In genomic region chr11:6586660-6587059, GRCm38 (mm10) we compare ENCODE assay signal across 13 mouse cellular contexts. TPM values are rescaled to one million over a fixed set of nuclear protein-coding genes. Genes with fewer than 3 reads are reported as not detected.
A peak's percentile ranks its signal among the peaks of the same experiment; 100 is the strongest.
DNase-seq lines count a peak whose midpoint lies in the region; ATAC-seq and TF ChIP-seq lines count a peak whose summit lies in the region.
"Had no signal": no experiment of that assay in that cellular context is flagged by ENCODE, and none has a peak within 500 bp of the region (broad histone marks: within the 10 kb centered on the region; RNA-seq: fewer than 3 reads in every experiment).

No protein-coding gene starts in this region.

- H3K4me3 ChIP-seq in heart, postnatal 0 days (ENCODE audit: low read depth, low read length): no peak overlapping the region
- no peak overlapping the region for H3K4me3 ChIP-seq in heart, embryonic 11.5 days (ENCODE audit: low read depth, low read length)
- no peak overlapping the region for H3K4me3 ChIP-seq in liver, embryonic 14.5 days (ENCODE audit: insufficient read depth in 1 of 2, low read depth in 2 of 2, low read length in 2 of 2)
- no peak overlapping the region for H3K4me3 ChIP-seq in forebrain, embryonic 13.5 days
- H3K4me3 ChIP-seq: neural tube, embryonic 12.5 days; stomach, embryonic 15.5 days had no signal

- 43% methylated on average over 3 of the region's 3 CpGs for WGBS in heart, postnatal 0 days
- 79% methylated on average over 3 of the region's 3 CpGs for WGBS in heart, embryonic 11.5 days (ENCODE audit: insufficient replicate concordance)
- WGBS in liver, embryonic 14.5 days (ENCODE audit: insufficient replicate concordance): 30% methylated on average over 3 of the region's 3 CpGs
- WGBS in forebrain, embryonic 13.5 days: 87% methylated on average over 3 of the region's 3 CpGs

- in situ Hi-C loops in Patski (cut with MboI; ENCODE audit: low pct_unique_long_range_greater_than_20kb): no loop called here

- no peak overlapping the region for H3K9ac ChIP-seq in heart, postnatal 0 days (replicated peaks; ENCODE audit: low read depth, low read length)
- H3K9ac ChIP-seq in heart, embryonic 11.5 days (ENCODE audit: low read depth, low read length): no peak overlapping the region
- H3K9ac ChIP-seq in liver, embryonic 14.5 days (replicated peaks): no peak overlapping the region
- H3K9ac ChIP-seq in forebrain, embryonic 13.5 days: no peak overlapping the region
- H3K9ac ChIP-seq: neural tube, embryonic 12.5 days; stomach, embryonic 15.5 days had no signal

- peak; percentile 30 for TF ChIP-seq CTCF in heart, postnatal 0 days (IDR thresholded peaks at IDR 0.05; ENCODE audit: low read depth)
- no peak for TF ChIP-seq CTCF in Patski (IDR thresholded peaks at IDR 0.05)
- TF ChIP-seq CTCF in liver, embryonic 14.5 days (IDR thresholded peaks at IDR 0.05; ENCODE audit: low read depth): peak; percentile 37

- peaks cover 37% of the 10 kb centered on the region for H3K36me3 ChIP-seq in heart, postnatal 0 days (replicated peaks; ENCODE audit: control insufficient read depth, insufficient read depth, low read length)
- H3K36me3 ChIP-seq in heart, embryonic 11.5 days (ENCODE audit: control insufficient read depth, insufficient read depth, low read length): peaks cover 23% of the 10 kb centered on the region
- H3K36me3 ChIP-seq in liver, embryonic 14.5 days (replicated peaks; ENCODE audit: control insufficient read depth, insufficient read depth, low read depth): peaks cover 12% of the 10 kb centered on the region
- peaks cover 64% of the 10 kb centered on the region for H3K36me3 ChIP-seq in forebrain, embryonic 13.5 days (ENCODE audit: poor library complexity, severe bottlenecking)

- POLR2A ChIA-PET in Patski (lab: Charles Lee): interaction anchor here (1.2 kb wide), 1 partner anchor 30 kb away, joined by 3 read pairs; no protein-coding TSS in a partner anchor

- H3K4me1 ChIP-seq in heart, postnatal 0 days (ENCODE audit: control insufficient read depth, insufficient read depth): peaks cover 6% of the 10 kb centered on the region; the same call in 1 of the 2 replicates
- peaks cover 6% of the 10 kb centered on the region for H3K4me1 ChIP-seq in heart, embryonic 11.5 days (ENCODE audit: control insufficient read depth, insufficient read depth, low read length)
- H3K4me1 ChIP-seq in liver, embryonic 14.5 days (replicated peaks; ENCODE audit: control insufficient read depth in 2 of 2, insufficient read depth in 2 of 2, low read length in 1 of 2): peaks cover 41 to 52% of the 10 kb centered on the region in 2 experiments
- no peaks in the 10 kb centered on the region for H3K4me1 ChIP-seq in forebrain, embryonic 13.5 days
- H3K4me1 ChIP-seq: neural tube, embryonic 12.5 days; stomach, embryonic 15.5 days had no signal

- CTCF ChIA-PET in Patski (lab: Charles Lee): interaction anchor here (1.5 kb wide), 1 partner anchor 18 kb away, joined by 5 read pairs; no protein-coding TSS in a partner anchor

- no peaks in the 10 kb centered on the region for H3K27me3 ChIP-seq in heart, postnatal 0 days (ENCODE audit: control insufficient read depth, insufficient read depth, low read length)
- no peaks in the 10 kb centered on the region for H3K27me3 ChIP-seq in heart, embryonic 11.5 days (ENCODE audit: control insufficient read depth, insufficient read depth, low read length)
- H3K27me3 ChIP-seq in Patski: no peaks in the 10 kb centered on the region
- H3K27me3 ChIP-seq in liver, embryonic 14.5 days (ENCODE audit: control insufficient read depth, insufficient read depth, low read length): no peaks in the 10 kb centered on the region
- H3K27me3 ChIP-seq in forebrain, embryonic 13.5 days: no peaks in the 10 kb centered on the region
- H3K27me3 ChIP-seq: neural tube, embryonic 12.5 days; stomach, embryonic 15.5 days had no signal

- H3K27ac ChIP-seq in heart, postnatal 0 days (ENCODE audit: low read depth): peak overlapping the region; percentile 0; the same call in 1 of the 2 replicates
- no peak overlapping the region for H3K27ac ChIP-seq in heart, embryonic 11.5 days (ENCODE audit: low read depth, low read length)
- H3K27ac ChIP-seq in liver, embryonic 14.5 days: peak overlapping the region; percentile 66
- H3K27ac ChIP-seq in forebrain, embryonic 13.5 days: no peak overlapping the region
- H3K27ac ChIP-seq: neural tube, embryonic 12.5 days; stomach, embryonic 15.5 days had no signal

- DNase-seq in heart, postnatal 0 days (ENCODE audit: low spot score): peak; percentile 25
- DNase-seq in A20 (ENCODE audit: low read depth, low spot score) (peak; percentile 92), Patski (ENCODE audit: low read depth, low spot score) (no peak)
- DNase-seq in liver, embryonic 14.5 days (ENCODE audit: low read depth in 3 of 3, low spot score in 3 of 3): no peak
- no peak for DNase-seq in right cerebral cortex, postnatal 4 days
- no peak for DNase-seq in cerebellum, postnatal 4 days (ENCODE audit: low spot score in 2 of 2)
- DNase-seq: cerebellum, adult 9-10 months; lung, postnatal 10 days had no signal

- H3K9me3 ChIP-seq in heart, postnatal 0 days (replicated peaks; ENCODE audit: control insufficient read depth, low read length): no peaks in the 10 kb centered on the region
- no peaks in the 10 kb centered on the region for H3K9me3 ChIP-seq in heart, embryonic 11.5 days (replicated peaks; ENCODE audit: control insufficient read depth, low read length)
- H3K9me3 ChIP-seq in liver, embryonic 14.5 days (ENCODE audit: control insufficient read depth, low read length): no peaks in the 10 kb centered on the region
- H3K9me3 ChIP-seq in forebrain, embryonic 13.5 days (replicated peaks): no peaks in the 10 kb centered on the region
- H3K9me3 ChIP-seq: neural tube, embryonic 12.5 days; stomach, embryonic 15.5 days had no signal

- no peak overlapping the region for H3K4me2 ChIP-seq in heart, postnatal 0 days (ENCODE audit: low read depth, low read length)
- no peak overlapping the region for H3K4me2 ChIP-seq in heart, embryonic 11.5 days
- H3K4me2 ChIP-seq in liver, embryonic 14.5 days (ENCODE audit: low read depth): peak overlapping the region; percentile 15; the same call in 1 of the 2 replicates
- H3K4me2 ChIP-seq in forebrain, embryonic 13.5 days: no peak overlapping the region
- H3K4me2 ChIP-seq: neural tube, embryonic 12.5 days; stomach, embryonic 15.5 days had no signal

- TF ChIP-seq EP300 in heart, postnatal 0 days (IDR thresholded peaks at IDR 0.05; ENCODE audit: low read depth): no peak
- 0 out of 2 replicates have a peak, but pooled peaks have one; percentile 12 for TF ChIP-seq EP300 in liver, embryonic 14.5 days (IDR thresholded peaks at IDR 0.05; ENCODE audit: low read depth)

- ATAC-seq in heart, postnatal 0 days (ENCODE audit: insufficient read depth, low read depth): peak; percentile 50
- no peak for ATAC-seq in heart, embryonic 11.5 days (replicated peaks; ENCODE audit: insufficient number of reproducible peaks, low FRiP score, low TSS enrichment)
- ATAC-seq in Patski: peak; percentile 15
- no peak for ATAC-seq in liver, embryonic 14.5 days (ENCODE audit: insufficient read depth)
- no peak for ATAC-seq in forebrain, embryonic 13.5 days

RNA-seq across cellular contexts. Expression of gene Nacad, which starts 19.2 kb away (rescaled TPM):
- total RNA-seq in heart, postnatal 0 days (2014; rRNA removed; ENCODE audit: low replicate concordance): 0.95 and 2.5 TPM in 2 replicates
- polyA plus RNA-seq in heart, postnatal 0 days (2015; fragmentation: Nextera tagmentation; extraction: Ambion mirVana): 1.2 TPM in 2 replicates
- 1.3 TPM in 2 replicates for polyA plus RNA-seq in heart, embryonic 11.5 days (2014; fragmentation: Nextera tagmentation; extraction: Ambion mirVana)
- polyA plus RNA-seq in Patski (2021): 20.0 TPM
- polyA plus RNA-seq in liver, embryonic 14.5 days (2012; rRNA removed): 2.3 and 4.0 TPM in 2 replicates
- 6.2 and 6.4 TPM in 2 replicates for polyA plus RNA-seq in liver, embryonic 14.5 days (2014; fragmentation: Nextera tagmentation; extraction: Ambion mirVana)
- 50.1 and 62.2 TPM in 2 replicates for polyA plus RNA-seq in forebrain, embryonic 13.5 days (2015; fragmentation: Nextera tagmentation; extraction: Ambion mirVana)

RNA-seq across cellular contexts. Expression of gene Tbrg4, which starts 39.2 kb away (rescaled TPM):
- 62.5 and 82.9 TPM in 2 replicates for total RNA-seq in heart, postnatal 0 days (2014; rRNA removed; ENCODE audit: low replicate concordance)
- 52.5 and 65.8 TPM in 2 replicates for polyA plus RNA-seq in heart, postnatal 0 days (2015; fragmentation: Nextera tagmentation; extraction: Ambion mirVana)
- polyA plus RNA-seq in heart, embryonic 11.5 days (2014; fragmentation: Nextera tagmentation; extraction: Ambion mirVana): 43.7 and 45.8 TPM in 2 replicates
- 64.3 TPM for polyA plus RNA-seq in Patski (2021)
- polyA plus RNA-seq in liver, embryonic 14.5 days (2012; rRNA removed): 55.1 and 63.6 TPM in 2 replicates
- polyA plus RNA-seq in liver, embryonic 14.5 days (2014; fragmentation: Nextera tagmentation; extraction: Ambion mirVana): 27.7 and 30.4 TPM in 2 replicates
- polyA plus RNA-seq in forebrain, embryonic 13.5 days (2015; fragmentation: Nextera tagmentation; extraction: Ambion mirVana): 32.1 and 36.5 TPM in 2 replicates

RNA-seq across cellular contexts. Expression of gene Ccm2, which starts 40.0 kb away (rescaled TPM):
- total RNA-seq in heart, postnatal 0 days (2014; rRNA removed; ENCODE audit: low replicate concordance): 54.4 and 56.9 TPM in 2 replicates
- 38.4 and 41.9 TPM in 2 replicates for polyA plus RNA-seq in heart, postnatal 0 days (2015; fragmentation: Nextera tagmentation; extraction: Ambion mirVana)
- 62.9 and 67.9 TPM in 2 replicates for polyA plus RNA-seq in heart, embryonic 11.5 days (2014; fragmentation: Nextera tagmentation; extraction: Ambion mirVana)
- polyA plus RNA-seq in Patski (2021): 60.9 TPM
- polyA plus RNA-seq in liver, embryonic 14.5 days (2012; rRNA removed): 33.1 and 36.8 TPM in 2 replicates
- 39.0 and 39.4 TPM in 2 replicates for polyA plus RNA-seq in liver, embryonic 14.5 days (2014; fragmentation: Nextera tagmentation; extraction: Ambion mirVana)
- 82.2 and 90.5 TPM in 2 replicates for polyA plus RNA-seq in forebrain, embryonic 13.5 days (2015; fragmentation: Nextera tagmentation; extraction: Ambion mirVana)

RNA-seq across cellular contexts. Expression of gene Wap, which starts 51.8 kb away (rescaled TPM):
- not detected in 2 replicates for total RNA-seq in heart, postnatal 0 days (2014; rRNA removed; ENCODE audit: low replicate concordance)
- polyA plus RNA-seq in heart, postnatal 0 days (2015; fragmentation: Nextera tagmentation; extraction: Ambion mirVana): not detected in 2 replicates
- not detected in 2 replicates for polyA plus RNA-seq in heart, embryonic 11.5 days (2014; fragmentation: Nextera tagmentation; extraction: Ambion mirVana)
- not detected for polyA plus RNA-seq in Patski (2021)
- polyA plus RNA-seq in liver, embryonic 14.5 days (2012; rRNA removed): not detected in 2 replicates
- not detected in 2 replicates for polyA plus RNA-seq in liver, embryonic 14.5 days (2014; fragmentation: Nextera tagmentation; extraction: Ambion mirVana)
- polyA plus RNA-seq in forebrain, embryonic 13.5 days (2015; fragmentation: Nextera tagmentation; extraction: Ambion mirVana): not detected in 2 replicates
- total RNA-seq: heart, postnatal 10 days had no signal
- polyA plus RNA-seq: neural tube, embryonic 12.5 days; stomach, embryonic 15.5 days had no signal

Comparison
In these comparisons a context has a peak if more than half of its experiments do, and no peak if none do; other contexts are left out.
1. ATAC-seq: peak in heart, postnatal 0 days (single experiment) and Patski (single experiment); none in heart, embryonic 11.5 days (single experiment), liver, embryonic 14.5 days (single experiment) and forebrain, embryonic 13.5 days (single experiment).
2. H3K27ac ChIP-seq: peak in heart, postnatal 0 days (single experiment) and liver, embryonic 14.5 days (single experiment); none in heart, embryonic 11.5 days (single experiment) and forebrain, embryonic 13.5 days (single experiment).
3. DNase-seq: peak in heart, postnatal 0 days (single experiment) and A20 (single experiment); none in Patski (single experiment), liver, embryonic 14.5 days (0 of 3), right cerebral cortex, postnatal 4 days (single experiment) and cerebellum, postnatal 4 days (0 of 2).